Comparison of ENCODE assay signal across 15 mouse cellular contexts in the genomic region with DNA sequence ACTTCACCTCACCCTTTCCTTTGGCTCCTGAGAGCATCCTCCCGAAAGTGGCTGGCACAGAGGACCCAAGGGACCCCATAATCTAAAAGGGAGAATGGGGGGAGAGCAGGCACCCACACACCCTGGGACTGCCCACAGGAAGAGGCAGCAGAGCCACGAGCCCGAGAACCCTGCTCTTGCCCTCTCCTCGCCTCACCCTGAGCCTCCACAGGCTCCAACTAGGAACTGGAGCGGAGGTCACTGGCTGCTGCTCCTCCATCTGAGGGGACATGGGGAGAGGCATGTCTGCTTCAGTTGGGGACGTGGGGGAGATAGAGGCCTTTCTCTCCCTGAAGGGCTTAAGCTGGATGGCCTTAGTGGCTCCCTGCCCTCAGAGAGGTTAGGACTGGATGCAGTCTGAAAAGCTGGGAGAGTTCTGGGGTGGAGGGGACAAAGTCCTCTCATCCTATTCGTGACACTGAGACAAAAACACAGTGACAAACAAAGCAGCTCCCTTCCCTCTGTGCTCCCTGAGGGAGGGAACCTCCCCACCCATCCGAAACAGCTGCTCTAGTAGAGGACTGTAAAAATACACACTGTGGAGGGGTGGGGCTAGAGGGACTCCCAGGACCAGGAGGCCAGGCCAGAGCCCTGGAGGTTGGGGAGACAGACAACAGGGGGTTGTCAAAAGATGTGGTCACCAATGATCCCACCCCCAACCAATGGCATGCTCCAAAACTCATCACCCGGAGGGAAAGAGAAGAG. TPM values are rescaled to one million over a fixed set of nuclear protein-coding genes. Genes with fewer than 3 reads are reported as not detected.
DNase-seq lines count a peak whose midpoint lies in the region; ATAC-seq lines count a peak whose summit lies in the region.
"Had no signal": no experiment of that assay in that cellular context is flagged by ENCODE, and none has a peak within 500 bp of the region (broad histone marks: within the 10 kb centered on the region; RNA-seq: fewer than 3 reads in every experiment).

No protein-coding gene starts in this region.

- H3K9me3 ChIP-seq in heart, embryonic 13.5 days = peaks cover 5% of the 10 kb centered on the region; the same call in 1 of the 2 replicates
- H3K9me3 ChIP-seq in heart, embryonic 10.5 days = 0 out of 2 replicates have a peak, but pooled peaks cover 2% of the 10 kb centered on the region
- no peaks in the 10 kb centered on the region for H3K9me3 ChIP-seq in midbrain, embryonic 13.5 days
- no peaks in the 10 kb centered on the region for H3K9me3 ChIP-seq in midbrain, embryonic 15.5 days
- no peaks in the 10 kb centered on the region for H3K9me3 ChIP-seq in limb, embryonic 15.5 days
- H3K9me3 ChIP-seq: neural tube, embryonic 15.5 days had no signal

- H3K27me3 ChIP-seq in heart, embryonic 13.5 days (replicated peaks) = no peaks in the 10 kb centered on the region
- no peaks in the 10 kb centered on the region for H3K27me3 ChIP-seq in heart, embryonic 10.5 days (ENCODE audit: insufficient read depth, poor library complexity, severe bottlenecking)
- no peaks in the 10 kb centered on the region for H3K27me3 ChIP-seq in midbrain, embryonic 13.5 days
- no peaks in the 10 kb centered on the region for H3K27me3 ChIP-seq in midbrain, embryonic 15.5 days (replicated peaks)
- no peaks in the 10 kb centered on the region for H3K27me3 ChIP-seq in limb, embryonic 15.5 days
- H3K27me3 ChIP-seq: neural tube, embryonic 15.5 days; Patski had no signal

- no peak for ATAC-seq in heart, embryonic 13.5 days (ENCODE audit: extremely low read depth, insufficient number of reproducible peaks, low FRiP score, low TSS enrichment)
- 0 out of 2 replicates have a peak, but pooled peaks have one; percentile 45 for ATAC-seq in midbrain, embryonic 13.5 days
- ATAC-seq in midbrain, embryonic 15.5 days (replicated peaks) = no peak
- ATAC-seq in limb, embryonic 15.5 days (ENCODE audit: insufficient number of reproducible peaks, low FRiP score, low TSS enrichment, low read depth) = 0 out of 2 replicates have a peak, but pooled peaks have one; percentile 25
- ATAC-seq: Patski had no signal

- DNase-seq in heart, embryonic 10.5 days (ENCODE audit: low spot score) = no peak
- DNase-seq in cerebellum, adult 9-10 months = no peak
- DNase-seq in spleen, adult 18-20 months = no peak
- DNase-seq: cerebellum, postnatal 10 days; kidney, adult 18-20 months; lung, postnatal 10 days; thymus, postnatal 36 days had no signal

- H3K4me3 ChIP-seq in heart, embryonic 13.5 days = no peak overlapping the region
- H3K4me3 ChIP-seq in heart, embryonic 10.5 days = no peak overlapping the region
- no peak overlapping the region for H3K4me3 ChIP-seq in midbrain, embryonic 13.5 days (replicated peaks)
- no peak overlapping the region for H3K4me3 ChIP-seq in midbrain, embryonic 15.5 days
- H3K4me3 ChIP-seq in limb, embryonic 15.5 days = no peak overlapping the region
- H3K4me3 ChIP-seq: layer of hippocampus, adult 2 months; midbrain, embryonic 10.5 days; neural tube, embryonic 15.5 days had no signal

- 0 out of 2 replicates have a peak overlapping the region, but pooled peaks have one; percentile 8 for H3K27ac ChIP-seq in heart, embryonic 13.5 days (replicated peaks)
- H3K27ac ChIP-seq in heart, embryonic 10.5 days = no peak overlapping the region
- peak overlapping the region; percentile 65 for H3K27ac ChIP-seq in midbrain, embryonic 13.5 days
- H3K27ac ChIP-seq in midbrain, embryonic 15.5 days = no peak overlapping the region
- no peak overlapping the region for H3K27ac ChIP-seq in limb, embryonic 15.5 days
- H3K27ac ChIP-seq: midbrain, embryonic 10.5 days; neural tube, embryonic 15.5 days had no signal

- H3K4me1 ChIP-seq in heart, embryonic 13.5 days = peaks cover 21% of the 10 kb centered on the region
- H3K4me1 ChIP-seq in heart, embryonic 10.5 days = peaks cover 21% of the 10 kb centered on the region
- peaks cover 19% of the 10 kb centered on the region for H3K4me1 ChIP-seq in midbrain, embryonic 13.5 days (replicated peaks)
- H3K4me1 ChIP-seq in midbrain, embryonic 15.5 days = peaks cover 11% of the 10 kb centered on the region
- H3K4me1 ChIP-seq in limb, embryonic 15.5 days = peaks cover 10% of the 10 kb centered on the region

- WGBS in heart, embryonic 13.5 days = 75% methylated on average over 9 of the region's 9 CpGs
- 81% methylated on average over 9 of the region's 9 CpGs for WGBS in heart, embryonic 10.5 days
- 68% methylated on average over 9 of the region's 9 CpGs for WGBS in midbrain, embryonic 13.5 days
- WGBS in midbrain, embryonic 15.5 days = 71% methylated on average over 9 of the region's 9 CpGs
- WGBS in limb, embryonic 15.5 days = 76% methylated on average over 9 of the region's 9 CpGs

- H3K36me3 ChIP-seq in heart, embryonic 13.5 days = peaks cover 68% of the 10 kb centered on the region
- peaks cover 71% of the 10 kb centered on the region for H3K36me3 ChIP-seq in heart, embryonic 10.5 days
- H3K36me3 ChIP-seq in midbrain, embryonic 13.5 days = peaks cover 66% of the 10 kb centered on the region
- peaks cover 41% of the 10 kb centered on the region for H3K36me3 ChIP-seq in midbrain, embryonic 15.5 days (replicated peaks)
- peaks cover 62% of the 10 kb centered on the region for H3K36me3 ChIP-seq in limb, embryonic 15.5 days

- no peak overlapping the region for H3K9ac ChIP-seq in heart, embryonic 13.5 days
- H3K9ac ChIP-seq in midbrain, embryonic 13.5 days (replicated peaks) = no peak overlapping the region
- no peak overlapping the region for H3K9ac ChIP-seq in midbrain, embryonic 15.5 days
- no peak overlapping the region for H3K9ac ChIP-seq in limb, embryonic 15.5 days
- H3K9ac ChIP-seq: neural tube, embryonic 15.5 days had no signal

- no peak overlapping the region for H3K4me2 ChIP-seq in heart, embryonic 13.5 days
- H3K4me2 ChIP-seq in midbrain, embryonic 13.5 days (replicated peaks) = no peak overlapping the region
- H3K4me2 ChIP-seq in midbrain, embryonic 15.5 days = no peak overlapping the region
- no peak overlapping the region for H3K4me2 ChIP-seq in limb, embryonic 15.5 days
- H3K4me2 ChIP-seq: neural tube, embryonic 15.5 days had no signal

RNA-seq across cellular contexts. Expression of a gene that starts 12.8 kb away (rescaled TPM):
- polyA plus RNA-seq in heart, embryonic 13.5 days (2015; fragmentation: Nextera tagmentation; extraction: Ambion mirVana) = 19.9 and 21.4 TPM in 2 replicates
- polyA plus RNA-seq in heart, embryonic 10.5 days (2016; fragmentation: Nextera tagmentation; extraction: Ambion mirVana) = 38.9 and 50.2 TPM in 2 replicates
- polyA plus RNA-seq in midbrain, embryonic 13.5 days (2015; fragmentation: Nextera tagmentation; extraction: Ambion mirVana) = 20.5 and 21.8 TPM in 2 replicates
- polyA plus RNA-seq in midbrain, embryonic 15.5 days (2015; fragmentation: Nextera tagmentation; extraction: Ambion mirVana) = 22.0 and 22.5 TPM in 2 replicates
- polyA plus RNA-seq in limb, embryonic 15.5 days (2015; fragmentation: Nextera tagmentation; extraction: Ambion mirVana) = 36.8 and 37.0 TPM in 2 replicates

RNA-seq across cellular contexts. Expression of a gene that starts 13.2 kb away (rescaled TPM):
- 64.7 and 69.7 TPM in 2 replicates for polyA plus RNA-seq in heart, embryonic 13.5 days (2015; fragmentation: Nextera tagmentation; extraction: Ambion mirVana)
- polyA plus RNA-seq in heart, embryonic 10.5 days (2016; fragmentation: Nextera tagmentation; extraction: Ambion mirVana) = 62.2 and 79.7 TPM in 2 replicates
- 121 and 140 TPM in 2 replicates for polyA plus RNA-seq in midbrain, embryonic 13.5 days (2015; fragmentation: Nextera tagmentation; extraction: Ambion mirVana)
- 122 and 129 TPM in 2 replicates for polyA plus RNA-seq in midbrain, embryonic 15.5 days (2015; fragmentation: Nextera tagmentation; extraction: Ambion mirVana)
- 87.0 and 103 TPM in 2 replicates for polyA plus RNA-seq in limb, embryonic 15.5 days (2015; fragmentation: Nextera tagmentation; extraction: Ambion mirVana)

RNA-seq across cellular contexts. Expression of a gene that starts 28.6 kb away (rescaled TPM):
- polyA plus RNA-seq in heart, embryonic 13.5 days (2015; fragmentation: Nextera tagmentation; extraction: Ambion mirVana) = 5.9 and 6.3 TPM in 2 replicates
- polyA plus RNA-seq in heart, embryonic 10.5 days (2016; fragmentation: Nextera tagmentation; extraction: Ambion mirVana) = 7.1 and 7.4 TPM in 2 replicates
- 2.0 TPM in 2 replicates for polyA plus RNA-seq in midbrain, embryonic 13.5 days (2015; fragmentation: Nextera tagmentation; extraction: Ambion mirVana)
- polyA plus RNA-seq in midbrain, embryonic 15.5 days (2015; fragmentation: Nextera tagmentation; extraction: Ambion mirVana) = 3.9 and 4.0 TPM in 2 replicates
- 8.8 and 9.2 TPM in 2 replicates for polyA plus RNA-seq in limb, embryonic 15.5 days (2015; fragmentation: Nextera tagmentation; extraction: Ambion mirVana)

RNA-seq across cellular contexts. Expression of a gene that starts 33.6 kb away (rescaled TPM):
- 12.7 and 13.0 TPM in 2 replicates for polyA plus RNA-seq in heart, embryonic 13.5 days (2015; fragmentation: Nextera tagmentation; extraction: Ambion mirVana)
- polyA plus RNA-seq in heart, embryonic 10.5 days (2016; fragmentation: Nextera tagmentation; extraction: Ambion mirVana) = 16.0 and 16.6 TPM in 2 replicates
- 22.1 and 23.4 TPM in 2 replicates for polyA plus RNA-seq in midbrain, embryonic 13.5 days (2015; fragmentation: Nextera tagmentation; extraction: Ambion mirVana)
- 25.4 and 25.9 TPM in 2 replicates for polyA plus RNA-seq in midbrain, embryonic 15.5 days (2015; fragmentation: Nextera tagmentation; extraction: Ambion mirVana)
- 16.3 and 17.3 TPM in 2 replicates for polyA plus RNA-seq in limb, embryonic 15.5 days (2015; fragmentation: Nextera tagmentation; extraction: Ambion mirVana)

RNA-seq across cellular contexts. Expression of a gene that starts 43.8 kb away (rescaled TPM):
- polyA plus RNA-seq in heart, embryonic 13.5 days (2015; fragmentation: Nextera tagmentation; extraction: Ambion mirVana) = 48.4 and 48.9 TPM in 2 replicates
- polyA plus RNA-seq in heart, embryonic 10.5 days (2016; fragmentation: Nextera tagmentation; extraction: Ambion mirVana) = 80.2 and 117 TPM in 2 replicates
- polyA plus RNA-seq in midbrain, embryonic 13.5 days (2015; fragmentation: Nextera tagmentation; extraction: Ambion mirVana) = 82.9 and 85.4 TPM in 2 replicates
- polyA plus RNA-seq in midbrain, embryonic 15.5 days (2015; fragmentation: Nextera tagmentation; extraction: Ambion mirVana) = 65.5 and 70.3 TPM in 2 replicates
- 70.4 and 79.6 TPM in 2 replicates for polyA plus RNA-seq in limb, embryonic 15.5 days (2015; fragmentation: Nextera tagmentation; extraction: Ambion mirVana)

Comparison
In these comparisons a context has a peak if more than half of its experiments do, and no peak if none do; other contexts are left out.
1. ATAC-seq: peak in midbrain, embryonic 13.5 days (single experiment) and limb, embryonic 15.5 days (single experiment); none in heart, embryonic 13.5 days (single experiment) and midbrain, embryonic 15.5 days (single experiment).
2. H3K27ac ChIP-seq: peak in heart, embryonic 13.5 days (single experiment) and midbrain, embryonic 13.5 days (single experiment); none in heart, embryonic 10.5 days (single experiment), midbrain, embryonic 15.5 days (single experiment) and limb, embryonic 15.5 days (single experiment).